ENCODE assay signal across 9 mouse cellular contexts in the genomic region with DNA sequence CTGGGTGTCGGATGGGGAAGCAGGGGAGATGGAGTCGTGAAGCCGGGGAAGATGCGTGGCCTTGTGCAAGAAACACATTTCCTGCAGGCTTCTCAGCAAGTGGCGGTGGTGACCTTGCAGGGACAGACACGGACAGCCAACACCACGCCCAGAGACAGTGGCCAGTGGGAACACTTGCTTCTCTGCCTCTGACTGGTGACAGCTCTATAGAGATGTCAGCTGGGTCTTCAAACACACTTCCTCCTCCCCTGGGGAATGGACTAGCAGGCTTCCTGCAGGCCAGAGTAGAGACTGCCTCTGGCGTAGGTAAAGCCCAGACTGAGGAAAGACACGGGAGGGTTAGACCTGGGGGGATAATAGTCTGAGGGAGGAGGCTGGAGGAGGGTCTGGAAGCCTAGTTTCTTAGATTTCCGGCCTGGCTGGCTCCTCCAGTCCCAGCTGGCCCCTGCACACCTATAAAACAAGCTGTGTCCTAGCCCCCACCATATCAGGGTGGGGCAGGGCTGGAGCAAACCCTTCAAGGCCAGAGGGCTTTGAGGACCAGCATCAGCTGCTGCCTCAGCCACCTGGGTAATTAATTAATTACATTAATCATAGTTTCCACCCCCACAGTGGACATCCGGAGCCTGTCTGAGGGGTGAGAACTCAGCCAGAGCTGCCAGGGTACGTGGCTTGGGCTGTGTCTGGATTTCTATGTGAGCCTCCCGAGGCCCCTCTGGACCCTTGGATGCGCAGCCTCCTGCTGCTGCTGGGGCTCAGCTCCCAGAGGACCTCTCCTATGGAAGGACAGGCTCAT. TPM values are rescaled to one million over a fixed set of nuclear protein-coding genes. Genes with fewer than 3 reads are reported as not detected.
DNase-seq lines count a peak whose midpoint lies in the region; ATAC-seq and TF ChIP-seq lines count a peak whose summit lies in the region.
"Had no signal": no experiment of that assay in that cellular context is flagged by ENCODE, and none has a peak within 500 bp of the region (broad histone marks: within the 10 kb centered on the region; RNA-seq: fewer than 3 reads in every experiment).

No protein-coding gene starts in this region.

- H3K4me2 ChIP-seq in heart, embryonic 13.5 days, result peak overlapping the region; percentile 91
- H3K4me2 ChIP-seq in kidney, embryonic 16.5 days (replicated peaks; ENCODE audit: low read depth, low read length), result peak overlapping the region; percentile 30
- H3K4me2 ChIP-seq in neural tube, embryonic 15.5 days, result no peak overlapping the region

- no peak; the same call in 1 of the 2 replicates for ATAC-seq in heart, embryonic 13.5 days (ENCODE audit: extremely low read depth, insufficient number of reproducible peaks, low FRiP score, low TSS enrichment)
- peak; percentile 3 for ATAC-seq in kidney, embryonic 16.5 days (ENCODE audit: low FRiP score, low TSS enrichment)
- no peak for ATAC-seq in neural tube, embryonic 15.5 days (ENCODE audit: low FRiP score)
- ATAC-seq in megakaryocyte-erythroid progenitor cell, adult 5-6 weeks (replicated peaks; ENCODE audit: low FRiP score, low TSS enrichment, poor library complexity, severe bottlenecking), result no peak

- H3K4me3 ChIP-seq in liver, adult 2 months (ENCODE audit: insufficient read depth, low read depth, low read length), result no peak overlapping the region
- peak overlapping the region; percentile 8; the same call in 1 of the 2 replicates for H3K4me3 ChIP-seq in heart, embryonic 13.5 days
- no peak overlapping the region for H3K4me3 ChIP-seq in kidney, embryonic 16.5 days (ENCODE audit: low read length)
- H3K4me3 ChIP-seq in neural tube, embryonic 15.5 days (replicated peaks), result no peak overlapping the region
- no peak overlapping the region for H3K4me3 ChIP-seq in layer of hippocampus, adult 2 months

- no peaks in the 10 kb centered on the region; the same call in 1 of the 2 replicates for H3K36me3 ChIP-seq in liver, adult 2 months (ENCODE audit: control insufficient read depth, insufficient read depth, low read length)
- peaks cover 37% of the 10 kb centered on the region for H3K36me3 ChIP-seq in heart, embryonic 13.5 days
- H3K36me3 ChIP-seq in kidney, embryonic 16.5 days (ENCODE audit: insufficient read depth, low read length), result peaks cover 25% of the 10 kb centered on the region
- H3K36me3 ChIP-seq in neural tube, embryonic 15.5 days, result peaks cover 16% of the 10 kb centered on the region

- WGBS in liver, adult 2 months, result 70% methylated on average over 14 of the region's 14 CpGs
- 25% methylated on average over 14 of the region's 14 CpGs for WGBS in heart, embryonic 13.5 days
- 36% methylated on average over 14 of the region's 14 CpGs for WGBS in kidney, embryonic 16.5 days
- 68% methylated on average over 14 of the region's 14 CpGs for WGBS in neural tube, embryonic 15.5 days

- no peak overlapping the region for H3K9ac ChIP-seq in liver, adult 2 months (ENCODE audit: low read depth, low read length)
- H3K9ac ChIP-seq in heart, embryonic 13.5 days, result peak overlapping the region; percentile 73
- H3K9ac ChIP-seq in kidney, embryonic 16.5 days (replicated peaks; ENCODE audit: low read length), result peak overlapping the region; percentile 39
- H3K9ac ChIP-seq in neural tube, embryonic 15.5 days (replicated peaks), result 0 out of 2 replicates have a peak overlapping the region, but pooled peaks have one; percentile 3

- TF ChIP-seq CTCF in liver, adult 2 months (IDR thresholded peaks at IDR 0.05; ENCODE audit: low read depth, low read length), result no peak
- no peak for TF ChIP-seq CTCF in layer of hippocampus, adult 2 months (conservative IDR thresholded peaks at IDR 0.05)

- H3K9me3 ChIP-seq in heart, embryonic 13.5 days, result peaks cover 4% of the 10 kb centered on the region; the same call in 1 of the 2 replicates
- 0 out of 2 replicates have a peak, but pooled peaks cover 6% of the 10 kb centered on the region for H3K9me3 ChIP-seq in kidney, embryonic 16.5 days (ENCODE audit: low read length)
- no peaks in the 10 kb centered on the region for H3K9me3 ChIP-seq in neural tube, embryonic 15.5 days (replicated peaks)

- peaks cover 8% of the 10 kb centered on the region; the same call in 1 of the 2 replicates for H3K4me1 ChIP-seq in liver, adult 2 months (ENCODE audit: control insufficient read depth, insufficient read depth, low read length)
- H3K4me1 ChIP-seq in heart, embryonic 13.5 days, result peaks cover 75% of the 10 kb centered on the region
- H3K4me1 ChIP-seq in kidney, embryonic 16.5 days (ENCODE audit: insufficient read depth, low read length), result peaks cover 64% of the 10 kb centered on the region
- peaks cover 48% of the 10 kb centered on the region for H3K4me1 ChIP-seq in neural tube, embryonic 15.5 days

- H3K79me2 ChIP-seq in liver, adult 2 months (ENCODE audit: control insufficient read depth, insufficient read depth, low read length), result peaks cover 14% of the 10 kb centered on the region; the same call in 1 of the 2 replicates

- TF ChIP-seq POLR2A in liver, adult 2 months (IDR thresholded peaks at IDR 0.05; ENCODE audit: extremely low read depth, insufficient read depth, low read length), result no peak

- H3K27me3 ChIP-seq in liver, adult 2 months (ENCODE audit: control insufficient read depth, insufficient read depth, low read length), result no peaks in the 10 kb centered on the region
- no peaks in the 10 kb centered on the region for H3K27me3 ChIP-seq in heart, embryonic 13.5 days (replicated peaks)
- H3K27me3 ChIP-seq in kidney, embryonic 16.5 days (ENCODE audit: insufficient read depth, low read length), result no peaks in the 10 kb centered on the region
- no peaks in the 10 kb centered on the region for H3K27me3 ChIP-seq in neural tube, embryonic 15.5 days (replicated peaks)

- DNase-seq in liver, adult 2 months (ENCODE audit: extremely low read depth, low read depth, low spot score), result no peak
- no peak for DNase-seq in liver
- no peak for DNase-seq in layer of hippocampus, adult 2 months (ENCODE audit: low spot score in 2 of 2)
- no peak for DNase-seq in gastrocnemius, adult 8-10 months (ENCODE audit: low spot score in 2 of 2)
- DNase-seq: cerebellum, adult 11 months had no signal

- peak overlapping the region; percentile 35 for H3K27ac ChIP-seq in liver, adult 2 months (replicated peaks; ENCODE audit: insufficient read depth, low read depth, low read length)
- H3K27ac ChIP-seq in heart, embryonic 13.5 days (replicated peaks), result peak overlapping the region; percentile 84
- H3K27ac ChIP-seq in kidney, embryonic 16.5 days (ENCODE audit: low read length), result peak overlapping the region; percentile 72
- H3K27ac ChIP-seq in neural tube, embryonic 15.5 days (replicated peaks), result no peak overlapping the region
- H3K27ac ChIP-seq in layer of hippocampus, adult 2 months, result no peak overlapping the region

RNA-seq across cellular contexts. Expression of gene Nectin2, which starts 5.5 kb away (rescaled TPM):
- total RNA-seq in liver, adult 2 months (2014; rRNA removed), result 17.8 and 18.9 TPM in 2 replicates
- 57.4 and 68.7 TPM in 2 replicates for polyA plus RNA-seq in liver, adult 2 months (2012; rRNA removed)
- polyA plus RNA-seq in heart, embryonic 13.5 days (2015; fragmentation: Nextera tagmentation; extraction: Ambion mirVana), result 89.3 and 89.4 TPM in 2 replicates
- 150 and 157 TPM in 2 replicates for polyA plus RNA-seq in kidney, embryonic 16.5 days (2015; fragmentation: Nextera tagmentation; extraction: Ambion mirVana)
- polyA plus RNA-seq in neural tube, embryonic 15.5 days (2015; fragmentation: Nextera tagmentation; extraction: Ambion mirVana), result 56.5 and 68.7 TPM in 2 replicates
- 1 to 10 TPM; 4.5 to 5.9 TPM for total RNA-seq in layer of hippocampus, adult 2 months (2021)
- 1 to 10 TPM; 1.0 to 1.8 (median 1.5) TPM for total RNA-seq in gastrocnemius, adult 8-10 months (2022)
- 2.2 and 6.0 TPM in 2 replicates for total RNA-seq in megakaryocyte-erythroid progenitor cell, adult 5-6 weeks (2014; fragmentation: Nextera tagmentation)
- 3.9 and 12.3 TPM in 2 replicates for total RNA-seq in megakaryocyte-erythroid progenitor cell, adult 5-6 weeks (2017)

RNA-seq across cellular contexts. Expression of gene Bcam, which starts 26.0 kb away (rescaled TPM):
- 2.3 and 2.5 TPM in 2 replicates for total RNA-seq in liver, adult 2 months (2014; rRNA removed)
- 4.8 and 5.4 TPM in 2 replicates for polyA plus RNA-seq in liver, adult 2 months (2012; rRNA removed)
- polyA plus RNA-seq in heart, embryonic 13.5 days (2015; fragmentation: Nextera tagmentation; extraction: Ambion mirVana), result 223 and 250 TPM in 2 replicates
- 280 and 309 TPM in 2 replicates for polyA plus RNA-seq in kidney, embryonic 16.5 days (2015; fragmentation: Nextera tagmentation; extraction: Ambion mirVana)
- 26.3 and 37.0 TPM in 2 replicates for polyA plus RNA-seq in neural tube, embryonic 15.5 days (2015; fragmentation: Nextera tagmentation; extraction: Ambion mirVana)
- total RNA-seq in layer of hippocampus, adult 2 months (2021), result 10 to 100 TPM in 1 of 2 experiments, 1 to 10 TPM in 1; 9.2 to 14.8 TPM
- 10 to 100 TPM; 16.7 to 24.4 (median 18.0) TPM for total RNA-seq in gastrocnemius, adult 8-10 months (2022)
- total RNA-seq in megakaryocyte-erythroid progenitor cell, adult 5-6 weeks (2014; fragmentation: Nextera tagmentation), result 5.3 TPM in 1 of 2 replicates, not detected in the other
- 0.08 TPM in 1 of 2 replicates, not detected in the other for total RNA-seq in megakaryocyte-erythroid progenitor cell, adult 5-6 weeks (2017)

RNA-seq across cellular contexts. Expression of gene Tomm40, which starts 29.6 kb away (rescaled TPM):
- 22.3 and 26.9 TPM in 2 replicates for total RNA-seq in liver, adult 2 months (2014; rRNA removed)
- 48.7 and 56.2 TPM in 2 replicates for polyA plus RNA-seq in liver, adult 2 months (2012; rRNA removed)
- polyA plus RNA-seq in heart, embryonic 13.5 days (2015; fragmentation: Nextera tagmentation; extraction: Ambion mirVana), result 128 and 146 TPM in 2 replicates
- 136 and 153 TPM in 2 replicates for polyA plus RNA-seq in kidney, embryonic 16.5 days (2015; fragmentation: Nextera tagmentation; extraction: Ambion mirVana)
- polyA plus RNA-seq in neural tube, embryonic 15.5 days (2015; fragmentation: Nextera tagmentation; extraction: Ambion mirVana), result 155 and 171 TPM in 2 replicates
- 100 to 1,000 TPM; 110 TPM for total RNA-seq in layer of hippocampus, adult 2 months (2021)
- 10 to 100 TPM; 44.3 to 48.3 (median 46.0) TPM for total RNA-seq in gastrocnemius, adult 8-10 months (2022)
- total RNA-seq in megakaryocyte-erythroid progenitor cell, adult 5-6 weeks (2014; fragmentation: Nextera tagmentation), result 111 and 140 TPM in 2 replicates
- total RNA-seq in megakaryocyte-erythroid progenitor cell, adult 5-6 weeks (2017), result 44.6 and 64.9 TPM in 2 replicates

RNA-seq across cellular contexts. Expression of gene Apoe, which starts 45.8 kb away (rescaled TPM):
- 23,407 and 25,019 TPM in 2 replicates for total RNA-seq in liver, adult 2 months (2014; rRNA removed)
- polyA plus RNA-seq in liver, adult 2 months (2012; rRNA removed), result 39,394 and 43,401 TPM in 2 replicates
- polyA plus RNA-seq in heart, embryonic 13.5 days (2015; fragmentation: Nextera tagmentation; extraction: Ambion mirVana), result 480 and 561 TPM in 2 replicates
- 291 and 312 TPM in 2 replicates for polyA plus RNA-seq in kidney, embryonic 16.5 days (2015; fragmentation: Nextera tagmentation; extraction: Ambion mirVana)
- polyA plus RNA-seq in neural tube, embryonic 15.5 days (2015; fragmentation: Nextera tagmentation; extraction: Ambion mirVana), result 643 and 683 TPM in 2 replicates
- total RNA-seq in layer of hippocampus, adult 2 months (2021), result 1,000 to 10,000 TPM; 2,242 to 2,264 TPM
- total RNA-seq in gastrocnemius, adult 8-10 months (2022), result 10 to 100 TPM; 18.8 to 67.9 (median 47.9) TPM
- total RNA-seq in megakaryocyte-erythroid progenitor cell, adult 5-6 weeks (2014; fragmentation: Nextera tagmentation), result 113 and 140 TPM in 2 replicates
- total RNA-seq in megakaryocyte-erythroid progenitor cell, adult 5-6 weeks (2017), result 556 and 867 TPM in 2 replicates

RNA-seq across cellular contexts. Expression of gene Cblc, which starts 51.8 kb away (rescaled TPM):
- total RNA-seq in liver, adult 2 months (2014; rRNA removed), result 17.4 and 17.8 TPM in 2 replicates
- 23.0 and 23.5 TPM in 2 replicates for polyA plus RNA-seq in liver, adult 2 months (2012; rRNA removed)
- 0.59 and 0.68 TPM in 2 replicates for polyA plus RNA-seq in heart, embryonic 13.5 days (2015; fragmentation: Nextera tagmentation; extraction: Ambion mirVana)
- polyA plus RNA-seq in kidney, embryonic 16.5 days (2015; fragmentation: Nextera tagmentation; extraction: Ambion mirVana), result 9.4 and 12.2 TPM in 2 replicates
- polyA plus RNA-seq in neural tube, embryonic 15.5 days (2015; fragmentation: Nextera tagmentation; extraction: Ambion mirVana), result 0.69 and 2.2 TPM in 2 replicates
- not detected for total RNA-seq in layer of hippocampus, adult 2 months (2021)
- not detected for total RNA-seq in gastrocnemius, adult 8-10 months (2022)
- total RNA-seq in megakaryocyte-erythroid progenitor cell, adult 5-6 weeks (2014; fragmentation: Nextera tagmentation), result not detected in 2 replicates
- not detected in 2 replicates for total RNA-seq in megakaryocyte-erythroid progenitor cell, adult 5-6 weeks (2017)

Comparison
In these comparisons a context has a peak if more than half of its experiments do, and no peak if none do; other contexts are left out.
1. H3K27ac ChIP-seq: peak in liver, adult 2 months (single experiment), heart, embryonic 13.5 days (single experiment) and kidney, embryonic 16.5 days (single experiment); none in neural tube, embryonic 15.5 days (single experiment) and layer of hippocampus, adult 2 months (single experiment).